Mouse (Mus musculus): ENCODE results near the gene Bhlhe40. TPM values are rescaled to one million over a fixed set of nuclear protein-coding genes. Genes with fewer than 3 reads are reported as not detected.
A peak's percentile ranks its signal among the peaks of the same experiment; 100 is the strongest.

Bhlhe40 gene
- polyA plus RNA-seq, 1 experiment = 6.9 TPM

GRCm38 (mm10) chr6:108665587-108665986 is 5.2 kb downstream of the Bhlhe40 start:
- TF ChIP-seq POLR2A (IDR thresholded peaks at IDR 0.05; ENCODE audit: borderline replicate concordance, control insufficient read depth, low read depth, low read length) (no peak), CTCF (IDR thresholded peaks at IDR 0.05; ENCODE audit: control insufficient read depth, insufficient read depth, low read length) (no peak)
- Histone ChIP-seq H3K4me1 (ENCODE audit: control insufficient read depth, insufficient read depth, low read length) (peaks cover 2% of the 10 kb centered on the region), H3K27ac (ENCODE audit: control insufficient read depth, insufficient read depth, low read depth, low read length, poor library complexity) (no peak overlapping the region), H3K4me3 (replicated peaks; ENCODE audit: control insufficient read depth, low read depth, low read length) (no peak overlapping the region)
- 79% methylated on average over 5 of the region's 5 CpGs for WGBS

- Histone ChIP-seq H3K27ac (ENCODE audit: control insufficient read depth, insufficient read depth, low read depth, low read length, poor library complexity) (no peak overlapping the region), H3K4me3 (replicated peaks; ENCODE audit: control insufficient read depth, low read depth, low read length) (no peak overlapping the region), H3K4me1 (ENCODE audit: control insufficient read depth, insufficient read depth, low read length) (peaks cover 2% of the 10 kb centered on the region)
- 74% methylated on average over 12 of the region's 12 CpGs for WGBS
- TF ChIP-seq CTCF (IDR thresholded peaks at IDR 0.05; ENCODE audit: control insufficient read depth, insufficient read depth, low read length) = no peak
- no peak for TF ChIP-seq POLR2A (IDR thresholded peaks at IDR 0.05; ENCODE audit: borderline replicate concordance, control insufficient read depth, low read depth, low read length)
Observed at GRCm38 (mm10) chr6:108666648-108667488, 6.4 kb downstream of the Bhlhe40 start.

- Histone ChIP-seq H3K4me3 (replicated peaks; ENCODE audit: control insufficient read depth, low read depth, low read length) (no peak overlapping the region), H3K4me1 (ENCODE audit: control insufficient read depth, insufficient read depth, low read length) (peaks cover 2% of the 10 kb centered on the region), H3K27ac (ENCODE audit: control insufficient read depth, insufficient read depth, low read depth, low read length, poor library complexity) (no peak overlapping the region)
- no peak for TF ChIP-seq CTCF (IDR thresholded peaks at IDR 0.05; ENCODE audit: control insufficient read depth, insufficient read depth, low read length)
- no peak for TF ChIP-seq POLR2A (IDR thresholded peaks at IDR 0.05; ENCODE audit: borderline replicate concordance, control insufficient read depth, low read depth, low read length)
- 58% methylated on average over 6 of the region's 6 CpGs for WGBS
Observed at GRCm38 (mm10) chr6:108667599-108668021, 7.2 kb downstream of the Bhlhe40 start.

- TF ChIP-seq POLR2A (IDR thresholded peaks at IDR 0.05; ENCODE audit: borderline replicate concordance, control insufficient read depth, low read depth, low read length) = peak; percentile 24; the same call in 1 of the 2 replicates
- no peak for TF ChIP-seq CTCF (IDR thresholded peaks at IDR 0.05; ENCODE audit: control insufficient read depth, insufficient read depth, low read length)
- Histone ChIP-seq H3K4me1 (ENCODE audit: control insufficient read depth, insufficient read depth, low read length) (peaks cover 2% of the 10 kb centered on the region), H3K27ac (ENCODE audit: control insufficient read depth, insufficient read depth, low read depth, low read length, poor library complexity) (no peak overlapping the region), H3K4me3 (replicated peaks; ENCODE audit: control insufficient read depth, low read depth, low read length) (no peak overlapping the region)
- 7% methylated on average over 30 of the region's 30 CpGs for WGBS
Observed at GRCm38 (mm10) chr6:108668321-108668786, 7.9 kb downstream of the Bhlhe40 start.

DNA sequence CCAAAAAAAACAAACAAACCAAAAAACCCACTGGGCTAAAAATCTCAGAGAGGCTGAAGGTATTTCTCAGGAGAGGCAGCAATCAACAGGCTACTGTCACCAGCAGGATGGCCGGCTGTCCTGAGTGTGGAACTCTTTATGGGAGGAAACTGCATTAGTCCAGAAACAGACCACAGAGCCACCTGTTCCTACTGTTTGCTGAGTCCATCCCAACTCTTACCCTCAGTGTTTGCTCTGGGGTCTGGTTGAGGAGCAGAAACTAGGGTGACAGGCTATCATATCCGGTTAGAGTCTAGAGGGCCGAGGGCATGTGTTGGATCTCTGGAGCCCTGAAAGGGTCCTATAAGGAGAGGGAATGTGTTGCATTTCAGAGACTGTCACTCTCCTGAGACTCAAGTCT is 9.8 kb downstream of the Bhlhe40 start:
- Histone ChIP-seq H3K4me1 (ENCODE audit: control insufficient read depth, insufficient read depth, low read length) (peaks cover 2% of the 10 kb centered on the region), H3K4me3 (replicated peaks; ENCODE audit: control insufficient read depth, low read depth, low read length) (no peak overlapping the region), H3K27ac (ENCODE audit: control insufficient read depth, insufficient read depth, low read depth, low read length, poor library complexity) (no peak overlapping the region)
- TF ChIP-seq CTCF (IDR thresholded peaks at IDR 0.05; ENCODE audit: control insufficient read depth, insufficient read depth, low read length) = no peak
- no peak for TF ChIP-seq POLR2A (IDR thresholded peaks at IDR 0.05; ENCODE audit: borderline replicate concordance, control insufficient read depth, low read depth, low read length)
- WGBS = 71% methylated on average over 3 of the region's 3 CpGs

- 74% methylated on average over 3 of the region's 3 CpGs for WGBS
- no peak overlapping the region for H3K27ac ChIP-seq (ENCODE audit: control insufficient read depth, insufficient read depth, low read depth, low read length, poor library complexity)
- H3K4me1 ChIP-seq (ENCODE audit: control insufficient read depth, insufficient read depth, low read length) = peaks cover 2% of the 10 kb centered on the region
- TF ChIP-seq POLR2A (IDR thresholded peaks at IDR 0.05; ENCODE audit: borderline replicate concordance, control insufficient read depth, low read depth, low read length) (no peak), CTCF (IDR thresholded peaks at IDR 0.05; ENCODE audit: control insufficient read depth, insufficient read depth, low read length) (no peak)
- H3K4me3 ChIP-seq (replicated peaks; ENCODE audit: control insufficient read depth, low read depth, low read length) = no peak overlapping the region
Observed at GRCm38 (mm10) chr6:108670821-108671220, 10.4 kb downstream of the Bhlhe40 start.

GRCm38 (mm10) chr6:108672094-108672493 is 11.7 kb downstream of the Bhlhe40 start:
- no peak overlapping the region for H3K27ac ChIP-seq (ENCODE audit: control insufficient read depth, insufficient read depth, low read depth, low read length, poor library complexity)
- no peak for TF ChIP-seq POLR2A (IDR thresholded peaks at IDR 0.05; ENCODE audit: borderline replicate concordance, control insufficient read depth, low read depth, low read length)
- no peak for TF ChIP-seq CTCF (IDR thresholded peaks at IDR 0.05; ENCODE audit: control insufficient read depth, insufficient read depth, low read length)
- 64% methylated on average over 8 of the region's 8 CpGs for WGBS

GRCm38 (mm10) chr6:108674221-108674620 is 13.8 kb downstream of the Bhlhe40 start:
- Histone ChIP-seq H3K27ac (ENCODE audit: control insufficient read depth, insufficient read depth, low read depth, low read length, poor library complexity) (no peak overlapping the region), H3K4me1 (ENCODE audit: control insufficient read depth, insufficient read depth, low read length) (no peaks in the 10 kb centered on the region), H3K4me3 (replicated peaks; ENCODE audit: control insufficient read depth, low read depth, low read length) (no peak overlapping the region)
- WGBS = 87% methylated on average over 2 of the region's 2 CpGs
- TF ChIP-seq CTCF (IDR thresholded peaks at IDR 0.05; ENCODE audit: control insufficient read depth, insufficient read depth, low read length) (no peak), POLR2A (IDR thresholded peaks at IDR 0.05; ENCODE audit: borderline replicate concordance, control insufficient read depth, low read depth, low read length) (no peak)

More at GRCm38 (mm10) chr6:108672094-108672493, 11.7 kb downstream of the Bhlhe40 start:
- H3K4me3 ChIP-seq (replicated peaks; ENCODE audit: control insufficient read depth, low read depth, low read length) = no peak overlapping the region
- H3K4me1 ChIP-seq (ENCODE audit: control insufficient read depth, insufficient read depth, low read length) = peaks cover 2% of the 10 kb centered on the region
